Comparison of ENCODE assay signal across 16 mouse cellular contexts in the genomic region with DNA sequence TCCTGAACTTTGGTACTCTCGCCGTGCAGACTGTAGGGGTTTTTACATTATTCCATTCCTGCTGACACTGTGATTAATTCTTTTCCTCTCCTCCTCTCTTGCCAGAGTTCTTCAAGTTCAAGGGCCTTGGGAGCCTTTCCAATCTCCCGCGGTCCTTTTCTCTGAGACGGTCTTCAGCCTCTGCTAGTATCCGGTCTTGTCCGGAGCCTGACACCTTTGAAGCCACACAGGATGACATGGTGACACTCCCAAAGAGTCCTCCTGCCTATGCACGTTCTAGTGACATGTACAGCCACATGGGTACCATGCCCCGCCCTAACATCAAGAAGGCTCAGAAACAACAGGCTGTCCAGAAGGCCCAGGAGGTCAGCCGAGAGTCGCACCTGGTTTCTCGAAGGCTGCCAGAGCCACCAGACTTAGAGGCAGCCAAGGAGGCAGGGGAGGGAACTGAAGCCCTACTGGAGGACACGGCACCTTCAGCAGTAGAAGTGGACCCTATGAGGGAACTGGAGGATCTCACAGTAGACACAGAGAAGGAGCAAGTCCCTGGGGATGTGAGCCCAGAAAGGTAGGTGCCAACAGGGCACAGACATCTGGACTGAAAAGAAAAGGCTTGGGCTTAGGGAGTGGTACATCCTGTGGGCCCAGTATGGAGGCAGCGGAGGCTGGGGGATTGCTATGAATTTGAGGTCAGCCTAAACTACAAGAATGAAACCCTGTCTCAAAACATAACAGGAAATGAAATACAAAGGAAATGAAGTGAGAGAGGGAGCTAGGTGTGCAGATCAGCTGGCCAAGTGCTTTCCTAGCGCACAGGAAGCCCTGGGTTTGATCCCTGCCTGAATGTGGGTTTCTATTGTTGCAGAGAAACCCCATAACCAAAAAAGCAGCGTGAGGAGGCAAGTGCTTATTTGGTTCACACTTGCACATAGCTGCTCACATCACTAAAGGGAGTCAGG. TPM values are rescaled to one million over a fixed set of nuclear protein-coding genes. Genes with fewer than 3 reads are reported as not detected.
DNase-seq lines count a peak whose midpoint lies in the region; ATAC-seq and TF ChIP-seq lines count a peak whose summit lies in the region.
"Had no signal": no experiment of that assay in that cellular context is flagged by ENCODE, and none has a peak within 500 bp of the region (broad histone marks: within the 10 kb centered on the region; RNA-seq: fewer than 3 reads in every experiment).

No protein-coding gene starts in this region.

- 0 out of 2 replicates have a peak, but pooled peaks cover 4% of the 10 kb centered on the region for H3K4me1 ChIP-seq in lung, postnatal 0 days (ENCODE audit: insufficient read depth, low read depth, low read length)
- H3K4me1 ChIP-seq in liver, embryonic 11.5 days (replicated peaks; ENCODE audit: control insufficient read depth, insufficient read depth, low read length), result peaks cover 24% of the 10 kb centered on the region
- H3K4me1 ChIP-seq in midbrain, embryonic 15.5 days, result peaks cover 7% of the 10 kb centered on the region; the same call in 1 of the 2 replicates

- no peak for TF ChIP-seq CTCF in lung, postnatal 0 days (IDR thresholded peaks at IDR 0.05)

- peak; percentile 92 for DNase-seq in heart, adult 11 months
- no peak for DNase-seq in heart, postnatal 10 days
- DNase-seq in lung, postnatal 0 days (ENCODE audit: low spot score), result no peak
- DNase-seq in lung, postnatal 10 days, result no peak
- DNase-seq in kidney, postnatal 25 days, result peak; percentile 60 to 75
- DNase-seq in thymus, postnatal 36 days, result peak; percentile 51 to 71
- no peak for DNase-seq in liver, embryonic 11.5 days (ENCODE audit: low spot score)
- DNase-seq: cerebellum, postnatal 36 days; gastrocnemius, postnatal 36 days; heart, postnatal 4 days had no signal

- intact Hi-C loops in heart, postnatal 10 days (cut with DNase I), result no loop called here

- no peak for TF ChIP-seq EP300 in lung, postnatal 0 days (IDR thresholded peaks at IDR 0.05)

- no peak overlapping the region for H3K4me3 ChIP-seq in lung, postnatal 0 days (ENCODE audit: low read depth, low read length)
- no peak overlapping the region for H3K4me3 ChIP-seq in liver, embryonic 11.5 days (ENCODE audit: low read depth, low read length)
- H3K4me3 ChIP-seq in midbrain, embryonic 15.5 days, result no peak overlapping the region
- H3K4me3 ChIP-seq: liver, embryonic 15.5 days; megakaryocyte, embryonic 14.5 days; myocyte had no signal

- 51% methylated on average over 16 of the region's 16 CpGs for WGBS in lung, postnatal 0 days
- WGBS in liver, embryonic 11.5 days, result 81% methylated on average over 16 of the region's 16 CpGs
- WGBS in midbrain, embryonic 15.5 days, result 86% methylated on average over 16 of the region's 16 CpGs

- H3K9me3 ChIP-seq in lung, postnatal 0 days (ENCODE audit: low read length), result no peaks in the 10 kb centered on the region
- no peaks in the 10 kb centered on the region for H3K9me3 ChIP-seq in liver, embryonic 11.5 days (ENCODE audit: control insufficient read depth, low read length)
- H3K9me3 ChIP-seq in midbrain, embryonic 15.5 days, result no peaks in the 10 kb centered on the region
- H3K9me3 ChIP-seq: liver, embryonic 15.5 days had no signal

- H3K27me3 ChIP-seq in lung, postnatal 0 days (replicated peaks; ENCODE audit: insufficient read depth, low read length), result no peaks in the 10 kb centered on the region
- no peaks in the 10 kb centered on the region for H3K27me3 ChIP-seq in liver, embryonic 11.5 days (replicated peaks; ENCODE audit: control insufficient read depth, insufficient read depth, low read length)
- no peaks in the 10 kb centered on the region for H3K27me3 ChIP-seq in midbrain, embryonic 15.5 days (replicated peaks)
- H3K27me3 ChIP-seq: liver, embryonic 15.5 days; megakaryocyte, embryonic 14.5 days; Patski had no signal

- 0 out of 2 replicates have a peak overlapping the region, but pooled peaks have one; percentile 32 for H3K27ac ChIP-seq in lung, postnatal 0 days (ENCODE audit: low read length)
- no peak overlapping the region for H3K27ac ChIP-seq in liver, embryonic 11.5 days (ENCODE audit: low read depth, low read length)
- H3K27ac ChIP-seq in midbrain, embryonic 15.5 days, result no peak overlapping the region
- H3K27ac ChIP-seq: liver, embryonic 15.5 days had no signal

- H3K4me2 ChIP-seq in lung, postnatal 0 days (replicated peaks; ENCODE audit: low read depth, low read length), result no peak overlapping the region
- no peak overlapping the region for H3K4me2 ChIP-seq in liver, embryonic 11.5 days
- H3K4me2 ChIP-seq in midbrain, embryonic 15.5 days, result no peak overlapping the region
- H3K4me2 ChIP-seq: liver, embryonic 15.5 days had no signal

- H3K9ac ChIP-seq in lung, postnatal 0 days (replicated peaks; ENCODE audit: low read depth), result no peak overlapping the region
- no peak overlapping the region for H3K9ac ChIP-seq in liver, embryonic 11.5 days (ENCODE audit: low read depth, low read length)
- H3K9ac ChIP-seq in midbrain, embryonic 15.5 days, result no peak overlapping the region
- H3K9ac ChIP-seq: liver, embryonic 15.5 days had no signal

- no peaks in the 10 kb centered on the region for H3K36me3 ChIP-seq in lung, postnatal 0 days (ENCODE audit: insufficient read depth, low read length)
- no peaks in the 10 kb centered on the region for H3K36me3 ChIP-seq in liver, embryonic 11.5 days (ENCODE audit: control insufficient read depth, insufficient read depth, low read length)
- H3K36me3 ChIP-seq in midbrain, embryonic 15.5 days (replicated peaks), result no peaks in the 10 kb centered on the region

- no peak for ATAC-seq in lung, postnatal 0 days
- no peak for ATAC-seq in liver, embryonic 11.5 days (replicated peaks; ENCODE audit: low FRiP score)
- no peak for ATAC-seq in midbrain, embryonic 15.5 days (replicated peaks)
- ATAC-seq: Patski had no signal

RNA-seq across cellular contexts. Expression of gene Sh2d3c, which starts 4.3 kb away (rescaled TPM):
- 10 to 100 TPM; 45.3 to 47.1 TPM for total RNA-seq in heart, postnatal 10 days (2021)
- 51.8 and 53.5 TPM in 2 replicates for polyA plus RNA-seq in lung, postnatal 0 days (2015; fragmentation: Nextera tagmentation; extraction: Ambion mirVana)
- polyA plus RNA-seq in liver, embryonic 11.5 days (2014; fragmentation: Nextera tagmentation; extraction: Ambion mirVana), result 13.4 and 14.2 TPM in 2 replicates
- 54.7 and 57.2 TPM in 2 replicates for polyA plus RNA-seq in midbrain, embryonic 15.5 days (2015; fragmentation: Nextera tagmentation; extraction: Ambion mirVana)

RNA-seq across cellular contexts. Expression of gene Cdk9, which starts 12.2 kb away (rescaled TPM):
- total RNA-seq in heart, postnatal 10 days (2021), result 10 to 100 TPM; 35.4 to 37.6 TPM
- polyA plus RNA-seq in lung, postnatal 0 days (2015; fragmentation: Nextera tagmentation; extraction: Ambion mirVana), result 62.8 and 68.7 TPM in 2 replicates
- 83.4 and 84.5 TPM in 2 replicates for polyA plus RNA-seq in liver, embryonic 11.5 days (2014; fragmentation: Nextera tagmentation; extraction: Ambion mirVana)
- polyA plus RNA-seq in midbrain, embryonic 15.5 days (2015; fragmentation: Nextera tagmentation; extraction: Ambion mirVana), result 73.5 and 76.5 TPM in 2 replicates

RNA-seq across cellular contexts. Expression of gene 6330409D20Rik, which starts 15.7 kb away (rescaled TPM):
- not detected for total RNA-seq in heart, postnatal 10 days (2021)
- polyA plus RNA-seq in lung, postnatal 0 days (2015; fragmentation: Nextera tagmentation; extraction: Ambion mirVana), result 0.30 TPM in 2 replicates
- polyA plus RNA-seq in liver, embryonic 11.5 days (2014; fragmentation: Nextera tagmentation; extraction: Ambion mirVana), result 0.22 TPM in 1 of 2 replicates, not detected in the other
- polyA plus RNA-seq in midbrain, embryonic 15.5 days (2015; fragmentation: Nextera tagmentation; extraction: Ambion mirVana), result 3.4 and 4.1 TPM in 2 replicates
- total RNA-seq: gastrocnemius, postnatal 36 days; heart, postnatal 4 days had no signal
- polyA plus RNA-seq: C2C12; liver, embryonic 15.5 days; myocyte; Patski had no signal

RNA-seq across cellular contexts. Expression of gene Fpgs, which starts 21.2 kb away (rescaled TPM):
- total RNA-seq in heart, postnatal 10 days (2021), result 10 to 100 TPM in 1 of 2 experiments, 1 to 10 TPM in 1; 9.9 to 11.7 TPM
- polyA plus RNA-seq in lung, postnatal 0 days (2015; fragmentation: Nextera tagmentation; extraction: Ambion mirVana), result 12.6 and 15.6 TPM in 2 replicates
- 46.2 and 47.1 TPM in 2 replicates for polyA plus RNA-seq in liver, embryonic 11.5 days (2014; fragmentation: Nextera tagmentation; extraction: Ambion mirVana)
- 23.2 and 25.1 TPM in 2 replicates for polyA plus RNA-seq in midbrain, embryonic 15.5 days (2015; fragmentation: Nextera tagmentation; extraction: Ambion mirVana)

RNA-seq across cellular contexts. Expression of gene Tor2a, which starts 31.9 kb away (rescaled TPM):
- 10 to 100 TPM; 14.4 to 16.4 TPM for total RNA-seq in heart, postnatal 10 days (2021)
- 60.9 and 63.5 TPM in 2 replicates for polyA plus RNA-seq in lung, postnatal 0 days (2015; fragmentation: Nextera tagmentation; extraction: Ambion mirVana)
- 57.2 and 60.5 TPM in 2 replicates for polyA plus RNA-seq in liver, embryonic 11.5 days (2014; fragmentation: Nextera tagmentation; extraction: Ambion mirVana)
- polyA plus RNA-seq in midbrain, embryonic 15.5 days (2015; fragmentation: Nextera tagmentation; extraction: Ambion mirVana), result 54.1 and 55.9 TPM in 2 replicates

Comparison
In these comparisons a context has a peak if more than half of its experiments do, and no peak if none do; other contexts are left out.
1. DNase-seq: peak in heart, adult 11 months (single experiment), kidney, postnatal 25 days (2 of 2) and thymus, postnatal 36 days (2 of 2); none in heart, postnatal 10 days (0 of 2), lung, postnatal 0 days (single experiment), lung, postnatal 10 days (single experiment) and liver, embryonic 11.5 days (single experiment).